Mouse (Mus musculus) liver, embryonic 11.5 days (tissue): ENCODE results near the gene Cadm4. TPM values are rescaled to one million over a fixed set of nuclear protein-coding genes. Genes with fewer than 3 reads are reported as not detected.
A peak's percentile ranks its signal among the peaks of the same experiment; 100 is the strongest.

Source experiments
- ATAC-seq: fragments of 200-750 bp; cut with Nextera tagmentation; replicated peaks from 2 replicates; pipeline ENCODE4 v1.8.0; 2017; ENCODE audit warnings: moderate number of reproducible peaks, mild to moderate bottlenecking, moderate TSS enrichment, moderate library complexity; ENCODE audit not compliant: low FRiP score
- DNase-seq: peaks from one replicate; pipeline ENCODE4 v3.0.0-alpha.2; 2017; ENCODE audit warnings: low spot score
- H3K27ac ChIP-seq: fragments of 300-500 bp; sonication (generic); 2 replicates; pipeline ENCODE4 v1.5.1; 2014; ENCODE audit warnings: mild to moderate bottlenecking, low read depth, low read length, control low read depth
- H3K27me3 ChIP-seq: fragments of 300-500 bp; sonication (generic); replicated peaks from 2 replicates; pipeline ENCODE4 v1.6.1; 2014; ENCODE audit warnings: low read length, mixed read lengths; ENCODE audit not compliant: control insufficient read depth, insufficient read depth
- H3K36me3 ChIP-seq: fragments of 300-500 bp; sonication (generic); 2 replicates; pipeline ENCODE4 v1.6.1; 2014; ENCODE audit warnings: mild to moderate bottlenecking, low read length, moderate library complexity, mixed read lengths; ENCODE audit not compliant: control insufficient read depth, insufficient read depth
- H3K4me1 ChIP-seq: fragments of 300-500 bp; sonication (generic); replicated peaks from 2 replicates; pipeline ENCODE4 v1.6.1; 2014; ENCODE audit warnings: low read length, mixed read lengths; ENCODE audit not compliant: control insufficient read depth, insufficient read depth
- H3K4me2 ChIP-seq: fragments of 300-500 bp; sonication (generic); 2 replicates; pipeline ENCODE4 v1.6.1; 2014; ENCODE audit warnings: mild to moderate bottlenecking, control low read depth, moderate library complexity
- H3K4me3 ChIP-seq: fragments of 300-500 bp; sonication (generic); 2 replicates; pipeline ENCODE4 v1.5.1; 2014; ENCODE audit warnings: low read depth, low read length, control low read depth
- H3K9ac ChIP-seq: fragments of 300-500 bp; sonication (generic); 2 replicates; pipeline ENCODE4 v1.6.1; 2014; ENCODE audit warnings: low read depth, low read length, control low read depth
- H3K9me3 ChIP-seq: fragments of 300-500 bp; sonication (generic); 2 replicates; pipeline ENCODE4 v1.6.1; 2016; ENCODE audit warnings: low read length, inconsistent platforms, mixed read lengths; ENCODE audit not compliant: control insufficient read depth
- WGBS: fragments of 180-500 bp; shearing (Covaris S2); extraction: QIAGEN DNeasy Blood & Tissue Kit; methylation state at CpG from one replicate; pipeline ENCODE4 v1.1.7; 2014; 5-methylcytosine and 5-hydroxymethylcytosine counted together
- polyA plus RNA-seq: library from polyadenylated mRNA; unstranded; fragments of >200 nt; fragmentation: Nextera tagmentation; extraction: Ambion mirVana; gene quantifications from 2 replicates; pipeline ENCODE4 v1.2.1, GENCODE M21; 2014

Cadm4 gene
- polyA plus RNA-seq, 1 experiment from 2014 or later = 0.25 TPM

- H3K36me3 ChIP-seq = peaks cover 11% of the 10 kb centered on the region; the same call in 1 of the 2 replicates
- ATAC-seq (peak; percentile 99), DNase-seq (peak; percentile 99)
- H3K27me3 ChIP-seq = no peaks in the 10 kb centered on the region
- WGBS = 1% methylated on average over 57 of the region's 57 CpGs
- H3K27ac ChIP-seq = peak overlapping the region; percentile 34; the same call in 1 of the 2 replicates
- H3K9ac ChIP-seq = peak overlapping the region; percentile 67
- H3K4me2 ChIP-seq = peak overlapping the region; percentile 80
- peak overlapping the region; percentile 65 for H3K4me3 ChIP-seq
- H3K4me1 ChIP-seq = peaks cover 10% of the 10 kb centered on the region
- no peaks in the 10 kb centered on the region for H3K9me3 ChIP-seq
Observed at GRCm38 (mm10) chr7:24546634-24547389, 65.0 kb downstream of the Cadm4 start.

GRCm38 (mm10) chr7:24547534-24548036 lies 65.8 kb downstream of the Cadm4 start:
- no peak overlapping the region for H3K27ac ChIP-seq
- ATAC-seq (peak; percentile 8), DNase-seq (no peak)
- no peaks in the 10 kb centered on the region for H3K9me3 ChIP-seq
- H3K4me1 ChIP-seq = peaks cover 10% of the 10 kb centered on the region
- no peaks in the 10 kb centered on the region for H3K27me3 ChIP-seq
- peak overlapping the region; percentile 67 for H3K9ac ChIP-seq
- peak overlapping the region; percentile 65 for H3K4me3 ChIP-seq
- WGBS = 31% methylated on average over 13 of the region's 13 CpGs
- H3K36me3 ChIP-seq = peaks cover 12% of the 10 kb centered on the region; the same call in 1 of the 2 replicates
- peak overlapping the region; percentile 79 for H3K4me2 ChIP-seq

- no peak for DNase-seq
- Histone ChIP-seq H3K4me2 (no peak overlapping the region), H3K27me3 (no peaks in the 10 kb centered on the region), H3K36me3 (peaks cover 18% of the 10 kb centered on the region; the same call in 1 of the 2 replicates), H3K9ac (no peak overlapping the region), H3K9me3 (no peaks in the 10 kb centered on the region), H3K4me1 (peaks cover 6% of the 10 kb centered on the region), H3K4me3 (no peak overlapping the region), H3K27ac (no peak overlapping the region)
- 80% methylated on average over 12 of the region's 12 CpGs for WGBS
- ATAC-seq = no peak
Observed at GRCm38 (mm10) chr7:24551985-24552759, 70.3 kb downstream of the Cadm4 start.

Other genes starting within 250 kb of the Cadm4 start
- 3.6 and 4.8 TPM in 2 replicates for gene Zfp109, start 244.5 kb upstream of the Cadm4 start, polyA plus RNA-seq
- gene Zfp108, start 227.2 kb upstream of the Cadm4 start, polyA plus RNA-seq = 1.3 and 1.4 TPM in 2 replicates
- gene Zfp93, start 211.6 kb upstream of the Cadm4 start, polyA plus RNA-seq = 3.5 and 3.8 TPM in 2 replicates
- 10.8 and 13.2 TPM in 2 replicates for gene Zfp61, start 180.8 kb upstream of the Cadm4 start, polyA plus RNA-seq
- 5.6 and 5.8 TPM in 2 replicates for gene Zfp94, start 165.4 kb upstream of the Cadm4 start, polyA plus RNA-seq
- 0.22 TPM in 1 of 2 replicates, not detected in the other for gene Tescl, start 148.1 kb upstream of the Cadm4 start, polyA plus RNA-seq
- gene Lypd5, start 132.8 kb upstream of the Cadm4 start, polyA plus RNA-seq = not detected in 2 replicates
- gene Kcnn4, start 111.8 kb upstream of the Cadm4 start, polyA plus RNA-seq = 119 and 123 TPM in 2 replicates
- gene Smg9, start 82.4 kb upstream of the Cadm4 start, polyA plus RNA-seq = 30.2 and 34.8 TPM in 2 replicates
- not detected in 2 replicates for gene Irgc1, start 29.7 kb upstream of the Cadm4 start, polyA plus RNA-seq
- gene Plaur, start 19.5 kb upstream of the Cadm4 start, polyA plus RNA-seq = 5.6 and 5.7 TPM in 2 replicates
- 20.3 and 23.0 TPM in 2 replicates for gene Zfp428, start 25.0 kb downstream of the Cadm4 start, polyA plus RNA-seq
- gene AC161166.1, start 30.4 kb downstream of the Cadm4 start, polyA plus RNA-seq = 0.34 TPM in 1 of 2 replicates, not detected in the other
- 3.5 and 4.1 TPM in 2 replicates for gene Irgq, start 48.7 kb downstream of the Cadm4 start, polyA plus RNA-seq
- gene Pinlyp, start 64.1 kb downstream of the Cadm4 start, polyA plus RNA-seq = not detected in 2 replicates
- gene Xrcc1, start 64.3 kb downstream of the Cadm4 start, polyA plus RNA-seq = 91.0 and 102 TPM in 2 replicates
- gene Ethe1, start 105.5 kb downstream of the Cadm4 start, polyA plus RNA-seq = 20.7 and 21.9 TPM in 2 replicates
- gene Zfp575, start 105.6 kb downstream of the Cadm4 start, polyA plus RNA-seq = 0.65 and 0.82 TPM in 2 replicates
- gene Phldb3, start 128.7 kb downstream of the Cadm4 start, polyA plus RNA-seq = 0.13 and 0.14 TPM in 2 replicates
- 0.10 TPM in 1 of 2 replicates, not detected in the other for gene Lypd3, start 154.5 kb downstream of the Cadm4 start, polyA plus RNA-seq
- not detected in 2 replicates for gene Tex101, start 194.7 kb downstream of the Cadm4 start, polyA plus RNA-seq
- not detected in 2 replicates for gene BC049730, start 227.2 kb downstream of the Cadm4 start, polyA plus RNA-seq
- not detected in 2 replicates for gene Gm4763, start 244.9 kb downstream of the Cadm4 start, polyA plus RNA-seq